Mouse (Mus musculus) megakaryocyte-erythroid progenitor cell, adult 5-6 weeks (primary cell): Measurements from ENCODE around the gene Elf1. TPM values are rescaled to one million over a fixed set of nuclear protein-coding genes. Genes with fewer than 3 reads are reported as not detected.

ENCODE experiments used
- ATAC-seq: replicated peaks from 2 replicates; pipeline ENCODE4 v1.8.0; 2016; ENCODE audit warnings: mild to moderate bottlenecking, inconsistent platforms; ENCODE audit not compliant: severe bottlenecking, poor library complexity, low FRiP score, low TSS enrichment
- total RNA-seq, 2 experiments: library from RNA; stranded (forward) in 1 of 2; stranded (reverse) in 1 of 2; fragments of 200-1000, 215-1000 nt in 1 of 2; fragments of >200 nt in 1 of 2; fragmentation: Nextera tagmentation in 1 of 2; gene quantifications; 2 replicates each; pipeline ENCODE4 v1.2.3; 2014 to 2017

The Elf1 gene
- total RNA-seq, 2 experiments from 2014 or later = 51.9 to 111 TPM

DNA sequence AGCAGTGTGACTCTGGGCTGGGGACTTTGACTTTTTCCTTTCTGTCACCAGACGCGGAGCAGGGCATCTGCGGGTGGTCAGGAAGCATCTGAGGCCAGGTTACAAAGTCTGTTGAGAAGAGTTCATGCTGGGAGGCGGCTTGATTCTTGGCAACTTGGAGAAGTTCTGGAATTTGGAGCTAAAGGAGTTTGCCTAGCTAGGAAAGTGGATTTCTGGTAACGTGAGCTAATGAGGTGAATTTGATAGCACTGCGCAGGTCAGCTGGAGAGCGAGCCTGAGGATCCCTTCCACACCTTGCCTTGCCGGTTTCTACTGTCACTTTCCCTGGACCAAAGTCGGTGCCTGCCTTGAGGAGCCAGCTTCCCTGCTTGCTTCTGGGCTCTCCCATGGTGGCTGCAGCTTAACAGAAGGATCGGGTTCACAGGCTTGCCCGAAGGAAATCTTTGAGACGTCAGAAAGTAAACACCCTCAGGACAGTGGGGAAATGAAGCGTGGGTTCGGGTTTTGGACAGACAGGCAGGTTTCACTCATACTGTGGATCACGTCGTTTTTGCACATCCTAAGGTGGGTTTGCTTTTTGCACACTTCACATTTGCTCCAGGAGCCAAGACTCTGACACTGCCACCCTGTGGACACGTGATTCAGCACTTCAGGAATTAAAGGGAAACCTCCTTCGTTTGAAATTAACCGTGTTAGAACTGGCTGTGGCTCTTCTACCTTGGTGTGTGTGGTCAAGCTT lies 6.2 kb downstream of the Elf1 start:
- ATAC-seq = peak; percentile 60

DNA sequence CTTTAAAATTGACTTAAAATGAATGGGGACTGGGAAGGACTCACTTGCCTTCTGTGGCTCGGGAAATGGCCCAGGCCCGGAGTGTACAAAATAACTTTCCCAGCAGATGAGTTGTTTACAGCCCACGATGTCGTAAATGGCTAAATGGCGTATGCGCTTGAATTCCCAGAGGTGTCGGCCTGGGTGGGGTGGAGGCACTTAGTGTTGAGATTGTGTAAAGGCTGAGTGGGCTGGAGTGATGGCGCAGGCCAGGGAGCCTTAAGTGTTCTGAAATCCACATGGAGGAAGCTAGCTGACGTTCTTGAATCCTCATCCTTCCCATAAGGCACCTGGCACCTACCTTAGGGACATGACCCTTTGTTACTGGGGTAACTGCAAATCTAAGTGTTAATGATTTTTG lies 7.5 kb downstream of the Elf1 start:
- no peak for ATAC-seq

DNA sequence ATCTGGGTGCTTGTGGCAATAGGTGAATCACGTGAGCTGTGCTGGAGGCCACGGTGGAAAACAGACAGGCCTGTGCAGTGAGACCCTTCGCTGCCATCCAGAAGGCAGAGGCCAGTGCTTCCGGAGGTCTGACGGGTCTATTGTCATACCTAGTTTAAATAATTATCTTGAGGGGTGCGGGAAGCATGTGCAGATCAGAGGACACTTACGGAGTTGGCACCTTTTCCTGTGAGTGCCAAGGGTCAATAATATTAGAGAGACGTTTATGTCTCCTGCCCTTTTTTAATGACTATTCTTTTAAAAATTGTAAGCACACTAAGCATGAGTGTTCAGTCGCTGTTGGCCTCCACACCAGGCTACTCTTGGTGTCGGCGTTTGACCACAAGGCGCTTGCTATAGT lies 8.2 kb downstream of the Elf1 start:
- ATAC-seq = no peak

DNA sequence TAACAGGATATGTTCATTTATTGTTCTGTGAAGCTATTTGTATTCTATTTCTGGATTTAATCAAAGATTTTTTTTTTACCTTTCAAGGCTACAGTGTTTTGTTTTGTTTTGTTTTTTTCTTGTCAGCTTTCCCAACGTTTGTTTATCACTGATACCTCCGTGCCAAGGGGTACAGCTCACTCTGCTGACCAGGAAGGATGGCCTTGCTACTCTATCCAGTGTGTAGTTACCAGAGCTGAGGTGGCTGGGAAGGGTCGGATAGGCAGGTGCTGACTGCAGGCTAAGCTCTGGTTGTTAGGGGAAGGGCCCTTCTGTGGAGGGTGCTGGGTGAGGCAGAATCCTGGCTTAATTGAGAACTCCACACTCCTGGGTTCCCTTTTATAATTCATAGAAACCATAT lies 9.3 kb downstream of the Elf1 start:
- ATAC-seq = no peak

DNA sequence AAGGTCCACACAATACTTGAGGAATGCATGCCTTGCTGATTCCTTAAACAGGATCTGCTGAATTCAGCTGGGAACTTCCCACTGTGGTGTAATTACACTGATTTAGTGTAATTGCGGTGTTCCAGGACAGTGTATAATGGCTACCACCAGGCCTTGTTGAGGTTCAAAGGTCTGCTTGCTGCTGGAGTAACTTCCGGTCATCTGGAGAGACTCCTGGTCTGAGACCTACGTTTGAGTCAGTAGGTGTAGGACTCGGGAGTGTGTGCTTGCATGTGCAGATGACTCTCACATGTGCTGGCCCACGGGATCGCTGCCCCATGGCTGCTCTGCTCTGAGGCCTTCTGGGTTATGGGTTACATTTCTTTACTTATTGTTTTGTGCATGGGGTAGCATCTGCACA lies 13.4 kb downstream of the Elf1 start:
- ATAC-seq = no peak

GRCm38 (mm10) chr14:79499326-79499725 lies 18.3 kb downstream of the Elf1 start:
- peak; percentile 55 for ATAC-seq

DNA sequence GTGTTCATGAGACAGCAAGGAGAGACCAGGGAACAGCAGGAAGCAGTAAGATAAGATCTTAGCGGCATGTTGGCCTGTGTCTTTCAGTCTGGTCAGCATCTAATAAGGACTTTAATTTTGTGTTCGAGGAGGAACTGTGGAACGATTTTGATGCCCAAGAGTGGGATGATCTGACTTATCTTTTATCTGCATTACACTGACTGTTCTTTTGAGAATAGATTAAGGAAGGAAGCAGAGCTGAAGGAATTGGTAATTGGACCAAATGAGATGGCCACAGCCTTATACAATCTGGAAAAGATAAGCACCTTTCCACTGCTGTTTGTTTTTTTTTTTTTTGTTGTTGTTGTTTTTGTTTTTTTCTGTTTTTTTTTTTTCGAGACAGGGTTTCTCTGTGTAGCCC lies 19.8 kb downstream of the Elf1 start:
- ATAC-seq = peak; percentile 48

DNA sequence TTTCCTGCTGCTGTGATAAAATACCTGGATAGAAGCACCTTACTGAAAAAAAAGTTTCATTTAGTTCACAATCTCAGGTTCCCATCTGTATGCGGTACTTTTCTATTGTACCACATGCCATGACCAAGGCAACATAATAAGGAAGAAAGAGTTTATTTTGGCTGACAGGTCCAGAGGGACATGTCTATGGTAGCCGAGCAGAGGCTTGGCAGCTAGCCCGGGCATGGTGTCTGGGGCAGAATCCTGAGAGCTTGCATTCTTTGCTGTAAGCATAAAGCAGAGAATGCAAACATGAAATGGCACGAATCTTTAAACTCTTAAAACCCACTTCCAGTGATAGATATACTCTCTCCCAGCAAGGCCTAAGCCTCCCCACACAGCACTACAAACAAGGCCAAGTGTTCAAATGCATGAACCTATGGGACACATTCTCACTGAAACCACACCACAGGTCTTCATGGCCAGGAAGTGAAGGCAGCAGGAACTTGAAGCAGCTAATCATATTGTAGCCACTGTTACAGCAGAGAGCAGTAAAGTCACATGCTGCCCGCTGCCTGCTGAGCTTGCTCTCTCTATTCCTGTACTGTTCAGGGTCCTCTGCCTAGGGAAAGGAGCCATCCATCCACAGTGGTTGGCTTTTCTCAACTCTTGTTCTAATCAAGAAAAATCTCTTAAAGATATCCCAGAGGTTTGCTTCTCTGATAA lies 22.5 kb downstream of the Elf1 start:
- ATAC-seq = no peak

DNA sequence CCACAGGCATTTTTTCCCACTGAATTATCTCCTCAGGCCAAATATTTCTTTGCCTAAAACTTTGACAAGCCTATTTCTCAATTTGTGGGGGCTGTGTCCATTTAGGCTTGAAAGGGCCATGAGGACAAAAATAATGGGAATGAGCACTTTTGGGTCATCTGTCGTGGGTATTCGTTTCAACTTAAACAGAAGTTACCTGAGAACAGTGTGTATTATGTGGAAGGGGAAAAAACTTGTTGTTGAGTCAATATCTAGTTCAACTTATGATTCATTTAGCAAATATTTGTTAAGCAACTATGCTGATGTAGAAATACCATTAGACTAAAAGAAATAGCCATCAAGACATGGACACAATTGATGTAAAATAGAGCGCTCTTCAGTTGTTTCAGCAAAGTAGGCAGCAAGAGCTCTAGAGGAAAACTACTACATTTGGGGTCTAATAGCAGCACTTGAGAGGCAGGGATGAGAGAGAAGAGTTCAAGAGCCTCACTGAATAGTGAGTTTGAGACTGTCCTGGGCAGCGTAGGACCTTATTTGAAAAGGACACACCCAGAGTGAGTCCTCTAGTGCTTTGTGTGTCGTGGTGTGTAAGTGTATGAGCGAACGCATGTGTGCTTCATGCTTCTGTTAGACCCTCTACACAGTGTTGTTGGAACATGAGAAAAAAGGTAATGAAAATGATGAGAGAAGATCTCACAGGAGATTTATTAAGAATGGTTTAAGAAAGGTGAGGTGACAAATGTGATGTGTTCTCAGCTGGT lies 23.4 kb downstream of the Elf1 start:
- ATAC-seq = no peak

DNA sequence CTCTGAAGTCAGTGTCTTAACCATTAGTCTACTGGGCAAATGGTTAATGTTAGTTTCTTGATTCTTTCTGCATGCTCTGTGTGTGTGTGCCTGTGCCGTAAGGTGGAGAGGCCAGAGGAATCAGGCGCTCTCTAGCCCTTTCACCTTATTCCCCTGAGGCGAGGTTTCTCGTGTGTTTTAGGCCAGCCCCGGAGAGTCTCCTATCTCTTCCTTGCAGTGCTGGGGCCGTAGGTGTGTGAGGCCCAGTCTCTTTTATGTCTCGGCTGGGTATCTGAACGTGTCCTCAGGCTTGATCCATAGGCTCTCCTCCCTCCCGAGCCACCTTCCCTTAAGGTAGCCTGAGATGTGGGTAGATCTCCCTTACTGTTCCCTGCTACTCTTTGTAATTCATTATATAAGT lies 25.2 kb downstream of the Elf1 start:
- peak; percentile 94 for ATAC-seq

- ATAC-seq = no peak
These were observed 26.9 kb downstream of the Elf1 start for GRCm38 (mm10) chr14:79507846-79508245.

DNA sequence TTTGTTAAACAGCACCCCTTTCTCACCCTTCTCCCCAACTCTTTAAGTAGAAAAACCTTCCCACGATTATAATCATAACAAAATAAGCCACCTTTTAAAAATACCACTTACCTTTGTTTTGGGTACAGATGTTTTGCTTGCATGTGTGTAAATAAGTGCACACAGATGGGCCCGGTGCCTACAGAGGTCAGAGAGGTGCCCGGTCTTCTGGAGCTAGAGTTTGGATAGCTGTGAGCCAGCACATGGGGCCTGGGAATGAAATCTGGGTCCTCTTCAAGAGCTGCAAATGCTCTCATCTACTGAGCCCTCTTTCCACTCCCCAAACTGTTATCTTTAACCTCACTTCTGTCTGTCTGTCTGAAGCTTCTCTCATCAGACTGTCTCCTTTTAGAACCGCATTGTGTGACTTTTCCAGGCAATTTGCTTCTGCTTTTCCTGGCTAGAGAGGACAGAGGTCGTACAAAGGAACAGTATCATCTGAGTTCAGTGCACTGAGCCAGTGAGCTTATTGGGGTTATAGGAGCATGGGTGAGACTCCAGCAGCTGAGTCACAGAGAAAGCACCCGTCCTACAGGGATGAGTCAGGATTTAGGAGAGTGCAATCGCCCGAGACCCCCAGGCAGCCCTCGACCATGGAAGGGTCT lies 27.8 kb downstream of the Elf1 start:
- ATAC-seq = 0 out of 2 replicates have a peak, but pooled peaks have one; percentile 12

- ATAC-seq = no peak
These were observed 30.5 kb downstream of the Elf1 start for GRCm38 (mm10) chr14:79511521-79511920.

DNA sequence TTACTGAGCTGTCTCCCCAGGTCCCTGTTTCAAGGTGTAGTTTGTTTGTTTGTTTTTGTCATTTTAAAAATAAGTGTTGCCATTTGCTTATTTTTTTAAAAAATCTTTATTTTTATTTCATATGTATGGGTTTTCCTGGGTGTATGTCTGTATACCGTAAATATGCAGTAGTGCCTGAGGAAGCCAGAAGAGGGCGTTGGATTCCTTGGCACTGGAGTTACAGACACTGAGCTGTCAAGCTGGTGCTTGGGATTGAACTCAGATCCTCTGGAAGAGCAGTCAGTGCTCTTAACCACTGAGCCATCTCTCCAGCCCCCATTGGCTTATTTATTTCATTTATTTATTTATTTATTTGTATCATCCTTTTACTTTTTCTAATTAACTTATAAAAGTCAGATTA lies 33.0 kb downstream of the Elf1 start:
- no peak for ATAC-seq

GRCm38 (mm10) chr14:79515100-79515499 lies 34.1 kb downstream of the Elf1 start:
- ATAC-seq = peak; percentile 41; the same call in 1 of the 2 replicates

DNA sequence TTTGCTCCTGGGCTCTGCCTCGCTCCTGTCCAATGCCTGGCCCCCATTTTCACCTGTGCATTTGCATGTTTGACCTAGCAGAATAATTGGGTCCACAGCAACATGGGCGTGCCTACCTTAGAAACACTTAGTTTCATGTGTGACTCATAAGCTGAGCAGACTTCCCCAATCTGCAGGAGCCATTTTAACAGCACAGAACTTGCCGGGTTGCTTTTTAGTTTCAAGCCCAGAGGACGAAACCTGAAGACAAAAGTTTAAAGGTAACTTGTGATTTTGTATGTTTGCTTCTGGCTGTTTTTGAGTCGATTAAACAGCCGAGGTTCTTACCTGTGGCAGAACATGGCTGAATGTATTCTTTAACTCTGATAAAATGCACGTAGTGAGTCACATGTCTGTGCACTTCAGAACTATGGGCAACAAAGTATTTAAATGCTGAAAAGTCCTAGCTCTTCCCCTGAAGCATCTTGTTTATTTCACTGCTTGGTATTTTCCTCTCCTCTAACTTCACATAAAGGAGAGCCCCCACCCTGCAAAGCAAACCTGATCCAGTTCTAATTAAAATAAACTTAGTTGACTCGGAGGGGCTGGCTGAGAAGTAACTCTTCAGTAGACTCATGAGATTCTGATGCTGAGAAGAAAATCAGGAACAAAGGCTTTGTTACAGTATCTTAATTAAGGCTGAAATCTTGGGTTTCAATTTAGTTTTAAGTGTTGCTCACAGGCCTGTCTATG lies 34.7 kb downstream of the Elf1 start:
- peak; percentile 74 for ATAC-seq

DNA sequence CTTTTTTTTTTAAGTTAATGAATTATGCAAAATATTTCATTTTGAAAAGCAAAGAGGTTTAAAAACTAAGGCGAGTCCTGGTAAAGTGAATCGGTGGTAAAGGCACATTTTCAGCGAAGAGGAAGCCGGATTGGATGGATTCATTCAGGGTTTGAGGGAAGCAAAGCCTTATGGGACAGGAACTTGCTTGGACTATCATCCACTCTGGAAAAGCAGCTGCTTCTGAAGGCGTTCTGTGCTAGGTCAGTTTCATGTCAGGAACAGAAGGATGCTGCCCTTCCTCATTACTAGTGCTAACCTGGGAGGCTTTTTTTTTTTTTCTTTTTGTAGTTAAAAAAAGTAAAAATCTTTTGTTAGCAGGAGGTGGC lies 35.2 kb downstream of the Elf1 start:
- ATAC-seq = no peak

GRCm38 (mm10) chr14:79516751-79517150 lies 35.8 kb downstream of the Elf1 start:
- ATAC-seq = no peak

DNA sequence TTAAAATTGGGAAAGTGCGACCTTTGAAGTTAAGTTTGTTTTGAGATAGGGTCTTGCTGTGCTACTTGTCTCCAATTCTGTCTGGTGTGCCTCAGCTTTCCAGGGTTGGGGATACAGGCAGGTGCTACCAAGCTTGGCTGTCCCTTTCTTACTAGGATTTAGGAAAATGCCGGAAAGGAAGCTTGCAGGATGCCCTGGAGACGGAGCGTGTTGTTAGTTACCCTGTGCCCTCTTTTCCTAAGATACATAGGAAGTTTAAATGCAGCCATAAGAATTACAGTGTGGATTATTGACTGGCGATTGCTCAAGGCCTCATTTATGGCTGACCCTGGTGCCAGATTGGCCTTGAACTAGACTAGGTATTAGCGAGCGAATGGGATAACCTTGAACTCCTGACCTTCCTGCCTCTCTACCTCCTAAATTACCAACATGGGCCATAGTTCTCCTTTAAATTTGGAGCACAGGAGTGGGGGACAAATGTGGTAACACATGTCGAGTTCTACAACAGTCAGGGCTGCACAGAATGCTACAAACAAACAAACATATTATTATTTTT lies 36.3 kb downstream of the Elf1 start:
- ATAC-seq = no peak
